In the genomic region with DNA sequence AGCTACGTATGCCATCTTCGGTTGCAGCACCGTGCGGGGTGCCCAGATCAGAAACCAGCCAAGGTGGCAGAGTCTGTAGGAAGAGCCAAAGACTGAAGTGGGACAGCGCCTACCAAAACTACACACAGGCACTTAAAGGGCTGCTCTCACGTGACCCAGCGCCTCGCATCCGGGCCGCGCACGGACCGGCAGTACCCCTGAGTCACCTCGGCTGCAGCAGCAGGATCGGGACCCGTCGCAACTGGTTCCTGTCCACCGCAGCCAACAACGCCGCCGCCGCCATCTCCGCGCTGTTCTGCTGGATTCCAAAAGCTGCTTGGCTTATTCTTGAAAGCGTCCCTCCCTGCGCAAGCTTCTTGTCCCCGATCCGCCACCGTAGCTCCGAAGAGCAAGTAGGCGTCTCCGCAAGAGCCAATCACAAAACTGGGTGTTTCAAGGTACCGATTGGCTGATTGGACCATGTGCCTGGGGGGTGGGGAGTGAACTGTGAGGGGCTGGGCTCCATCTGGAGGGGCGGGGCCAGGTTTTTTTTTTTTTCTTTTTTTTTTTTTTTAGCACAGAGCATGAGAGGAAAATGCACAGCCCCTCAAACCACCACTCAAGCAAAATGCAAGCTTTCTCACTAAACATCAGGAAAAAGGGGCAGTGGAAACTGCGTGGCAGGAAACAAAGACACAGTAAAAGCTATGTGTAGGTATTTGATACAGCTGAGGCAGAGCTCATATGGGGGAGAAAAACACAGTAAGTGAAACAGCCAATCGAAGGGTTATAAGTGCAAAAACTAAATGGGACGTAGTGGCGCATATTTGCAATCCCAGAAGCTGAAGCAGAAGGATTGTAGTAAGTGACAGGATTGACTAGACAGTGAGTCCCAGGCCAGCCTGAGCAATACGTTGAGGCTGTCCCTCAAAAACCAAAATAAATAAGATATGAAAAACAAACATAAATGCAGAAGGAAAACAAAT, we compare ENCODE assay signal across 7 mouse cellular contexts. TPM values are rescaled to one million over a fixed set of nuclear protein-coding genes. Genes with fewer than 3 reads are reported as not detected.
A peak's percentile ranks its signal among the peaks of the same experiment; 100 is the strongest.
DNase-seq lines count a peak whose midpoint lies in the region; ATAC-seq lines count a peak whose summit lies in the region.

A gene (minus strand): TSS at position 404 of the 965 bp plus-strand sequence.

- no peaks in the 10 kb centered on the region for H3K9me3 ChIP-seq in embryonic facial prominence, embryonic 12.5 days
- no peaks in the 10 kb centered on the region for H3K9me3 ChIP-seq in limb, embryonic 11.5 days (ENCODE audit: control insufficient read depth, low read length)
- H3K9me3 ChIP-seq in midbrain, embryonic 14.5 days (ENCODE audit: control insufficient read depth, low read length), result no peaks in the 10 kb centered on the region

- peaks cover 5% of the 10 kb centered on the region; the same call in 1 of the 2 replicates for H3K4me1 ChIP-seq in embryonic facial prominence, embryonic 12.5 days
- no peaks in the 10 kb centered on the region for H3K4me1 ChIP-seq in limb, embryonic 11.5 days (ENCODE audit: control insufficient read depth, insufficient read depth, low read length)
- 0 out of 2 replicates have a peak, but pooled peaks cover 5% of the 10 kb centered on the region for H3K4me1 ChIP-seq in midbrain, embryonic 14.5 days (ENCODE audit: control insufficient read depth, insufficient read depth, low read length)

- no peaks in the 10 kb centered on the region for H3K36me3 ChIP-seq in embryonic facial prominence, embryonic 12.5 days
- no peaks in the 10 kb centered on the region for H3K36me3 ChIP-seq in limb, embryonic 11.5 days (ENCODE audit: control insufficient read depth, insufficient read depth, low read length)
- 0 out of 2 replicates have a peak, but pooled peaks cover 2% of the 10 kb centered on the region for H3K36me3 ChIP-seq in midbrain, embryonic 14.5 days (ENCODE audit: control insufficient read depth, insufficient read depth, low read length)

- H3K27me3 ChIP-seq in embryonic facial prominence, embryonic 12.5 days, result no peaks in the 10 kb centered on the region
- H3K27me3 ChIP-seq in limb, embryonic 11.5 days (ENCODE audit: control insufficient read depth, insufficient read depth, low read length), result no peaks in the 10 kb centered on the region
- H3K27me3 ChIP-seq in midbrain, embryonic 14.5 days (ENCODE audit: control insufficient read depth, insufficient read depth, low read length), result no peaks in the 10 kb centered on the region

- peak; percentile 89 for DNase-seq in adrenal gland, postnatal 25 days
- peak; percentile 100 for DNase-seq in heart, adult 11 months
- DNase-seq in kidney, adult 18-20 months, result peak; percentile 97
- DNase-seq in limb, embryonic 11.5 days (ENCODE audit: low spot score), result peak; percentile 92
- peak; percentile 98 for DNase-seq in midbrain, embryonic 14.5 days
- DNase-seq in spleen, adult 18-20 months, result peak; percentile 82 to 88

- H3K27ac ChIP-seq in embryonic facial prominence, embryonic 12.5 days, result peak within 1 kb of the TSS; percentile 87
- peak within 1 kb of the TSS; percentile 68; the same call in 1 of the 2 replicates for H3K27ac ChIP-seq in limb, embryonic 11.5 days (replicated peaks; ENCODE audit: low read depth, low read length)
- H3K27ac ChIP-seq in midbrain, embryonic 14.5 days (replicated peaks; ENCODE audit: low read depth, low read length), result peak within 1 kb of the TSS; percentile 91

- H3K4me2 ChIP-seq in embryonic facial prominence, embryonic 12.5 days (replicated peaks), result peak within 1 kb of the TSS; percentile 65
- H3K4me2 ChIP-seq in limb, embryonic 11.5 days (ENCODE audit: low read depth, severe bottlenecking), result peak within 1 kb of the TSS; percentile 63
- H3K4me2 ChIP-seq in midbrain, embryonic 14.5 days (ENCODE audit: low read length), result peak within 1 kb of the TSS; percentile 80

- 3% methylated on average over 39 of the region's 39 CpGs for WGBS in embryonic facial prominence, embryonic 12.5 days
- WGBS in limb, embryonic 11.5 days, result 6% methylated on average over 39 of the region's 39 CpGs
- 4% methylated on average over 39 of the region's 39 CpGs for WGBS in midbrain, embryonic 14.5 days

- peak; percentile 96 for ATAC-seq in embryonic facial prominence, embryonic 12.5 days (ENCODE audit: insufficient number of reproducible peaks, insufficient read depth, low FRiP score, low TSS enrichment)
- peak; percentile 99 for ATAC-seq in limb, embryonic 11.5 days (ENCODE audit: insufficient number of reproducible peaks, low FRiP score, low TSS enrichment, low read depth)
- ATAC-seq in midbrain, embryonic 14.5 days (ENCODE audit: low FRiP score, low TSS enrichment), result peak; percentile 100

- peak within 1 kb of the TSS; percentile 67 for H3K4me3 ChIP-seq in embryonic facial prominence, embryonic 12.5 days
- peak within 1 kb of the TSS; percentile 68 for H3K4me3 ChIP-seq in limb, embryonic 11.5 days (ENCODE audit: low read depth, low read length)
- H3K4me3 ChIP-seq in midbrain, embryonic 14.5 days (replicated peaks; ENCODE audit: low read depth, low read length), result peak within 1 kb of the TSS; percentile 67

- H3K9ac ChIP-seq in embryonic facial prominence, embryonic 12.5 days, result peak within 1 kb of the TSS; percentile 71
- peak within 1 kb of the TSS; percentile 77 for H3K9ac ChIP-seq in limb, embryonic 11.5 days (ENCODE audit: low read length)
- peak within 1 kb of the TSS; percentile 84 for H3K9ac ChIP-seq in midbrain, embryonic 14.5 days (replicated peaks; ENCODE audit: low read length)

RNA-seq across cellular contexts. Expression of the gene that starts here (rescaled TPM):
- total RNA-seq in adrenal gland, postnatal 25 days (2021), result 111 and 116 TPM in 2 replicates
- 39.0 and 43.1 TPM in 2 replicates for polyA plus RNA-seq in embryonic facial prominence, embryonic 12.5 days (2016; fragmentation: Nextera tagmentation; extraction: Ambion mirVana)
- polyA plus RNA-seq in limb, embryonic 11.5 days (2014; fragmentation: Nextera tagmentation; extraction: Ambion mirVana), result 35.8 and 36.3 TPM in 2 replicates
- 20.1 and 25.7 TPM in 2 replicates for polyA plus RNA-seq in midbrain, embryonic 14.5 days (2014; fragmentation: Nextera tagmentation; extraction: Ambion mirVana)

Comparison
In these comparisons a context has a peak if more than half of its experiments do, and no peak if none do; other contexts are left out.
1. Peak in every context shown above with its lines: DNase-seq, ATAC-seq, H3K4me3 ChIP-seq and H3K27ac ChIP-seq.